Mouse (Mus musculus): Measurements from ENCODE around the gene Rps6ka2.

Rps6ka2 gene

DNA sequence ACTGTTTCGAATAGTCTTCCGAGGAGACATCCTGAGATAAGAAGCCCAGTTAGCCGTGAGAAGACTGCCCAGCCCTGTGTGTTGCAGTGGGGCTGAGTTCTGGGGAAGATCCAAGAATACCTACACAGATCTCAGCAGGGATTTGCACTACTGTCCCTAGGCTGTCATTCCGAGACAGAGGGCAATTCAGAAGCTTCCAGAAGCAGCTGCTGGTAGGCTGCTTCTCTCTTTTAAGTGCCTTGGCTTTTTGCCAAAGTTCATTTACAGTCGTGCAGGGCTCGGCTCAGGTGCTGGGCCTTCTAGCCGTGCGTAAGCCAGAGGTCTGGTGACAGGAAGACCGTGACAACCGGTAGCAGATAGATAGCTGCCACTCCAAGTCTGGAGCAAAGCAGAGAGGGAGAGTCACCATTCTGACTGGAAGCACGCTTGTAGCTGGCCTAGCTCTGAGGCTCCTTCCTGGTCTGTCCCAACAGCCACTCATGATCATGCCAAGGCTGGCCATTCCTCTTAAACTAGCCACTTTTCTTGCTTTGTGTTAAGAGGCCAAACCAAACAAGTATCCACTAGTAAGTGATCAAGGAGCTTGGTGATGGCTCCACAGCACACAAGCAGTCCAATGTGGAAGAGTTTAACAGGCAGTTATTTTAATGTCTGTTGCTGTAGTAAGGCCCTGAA, 49.3 kb downstream of the Rps6ka2 start:
- no peak for DNase-seq (ENCODE audit: low read depth, low spot score)

DNA sequence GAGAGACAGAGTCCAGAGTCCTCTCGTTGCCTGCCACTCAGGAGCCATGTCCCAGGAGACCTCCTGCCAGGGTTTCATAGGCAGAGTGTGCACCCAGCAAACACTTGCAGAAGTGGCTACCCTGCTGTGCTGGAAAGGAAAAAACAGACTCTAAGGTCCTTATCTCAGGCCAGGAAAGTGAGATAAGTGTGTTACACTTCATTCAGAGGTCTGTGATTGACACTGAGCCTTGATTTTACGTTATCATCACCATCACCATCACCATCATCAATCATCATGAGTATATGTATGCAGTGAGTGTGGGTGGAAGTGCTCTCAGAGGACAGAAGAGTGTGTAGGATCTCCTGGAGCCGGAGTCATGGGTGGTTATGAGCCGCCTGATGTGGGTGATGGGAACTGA, 51.4 kb downstream of the Rps6ka2 start:
- no peak for DNase-seq (ENCODE audit: low read depth, low spot score)

DNA sequence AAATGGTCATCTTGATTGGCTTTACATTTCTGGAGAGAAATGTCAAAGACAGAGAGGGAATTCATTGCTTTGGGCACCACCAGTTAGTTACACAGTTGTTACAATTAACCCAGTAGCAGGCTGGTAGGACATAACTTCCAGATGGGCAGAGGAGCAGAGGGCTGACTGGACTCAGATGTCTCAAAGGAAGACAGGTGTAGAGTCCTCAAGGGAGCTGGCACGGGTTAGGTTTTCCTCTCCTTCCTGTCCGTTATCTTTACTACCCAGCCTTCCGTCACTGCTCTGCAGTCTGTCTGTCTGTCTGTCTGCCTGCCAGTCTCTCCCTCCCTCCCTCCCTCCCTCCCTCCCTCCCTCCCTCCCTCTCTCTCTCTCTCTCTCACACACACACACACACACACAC, 52.3 kb downstream of the Rps6ka2 start:
- no peak for DNase-seq (ENCODE audit: low read depth, low spot score)

DNA sequence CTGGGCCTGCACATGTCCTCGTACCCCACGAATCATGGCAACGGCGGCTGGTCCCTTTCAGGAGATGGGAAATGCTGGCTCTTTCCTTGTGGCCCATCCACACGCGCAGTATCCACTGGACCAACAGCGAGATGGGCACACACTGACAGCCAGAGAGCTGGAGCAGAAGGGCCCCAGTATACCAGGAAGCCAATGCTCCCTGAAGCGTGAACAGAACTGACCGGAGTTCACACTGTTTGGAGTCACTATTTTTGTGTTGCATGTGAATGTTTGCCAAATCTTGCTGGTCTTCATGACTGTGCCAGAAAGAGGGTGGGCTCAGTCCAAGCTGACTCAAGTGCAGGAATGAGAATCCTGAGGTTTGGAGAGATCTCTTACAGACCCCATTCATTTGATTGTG, 58.6 kb downstream of the Rps6ka2 start:
- no peak for DNase-seq (ENCODE audit: low read depth, low spot score)

DNA sequence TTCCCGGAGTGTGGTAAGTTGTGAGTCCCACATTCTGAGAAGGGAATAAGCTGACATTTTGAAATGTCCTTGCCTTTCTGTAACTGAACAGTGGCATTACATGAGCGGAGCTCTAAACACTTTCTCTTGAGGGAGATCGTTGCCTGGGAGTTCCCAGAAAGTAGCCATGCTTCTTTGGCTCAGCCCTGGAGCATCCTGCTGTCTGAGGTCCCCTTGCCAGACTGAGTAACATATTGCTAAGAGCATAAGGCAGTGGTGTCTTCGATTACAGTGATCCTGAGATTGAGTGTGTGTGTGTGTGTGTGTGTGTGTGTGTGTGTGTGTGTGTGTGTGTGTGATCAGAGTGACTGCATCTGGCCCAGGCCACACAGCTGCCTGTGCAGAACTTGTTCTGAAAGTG, 61.4 kb downstream of the Rps6ka2 start:
- no peak for DNase-seq (ENCODE audit: low read depth, low spot score)

DNA sequence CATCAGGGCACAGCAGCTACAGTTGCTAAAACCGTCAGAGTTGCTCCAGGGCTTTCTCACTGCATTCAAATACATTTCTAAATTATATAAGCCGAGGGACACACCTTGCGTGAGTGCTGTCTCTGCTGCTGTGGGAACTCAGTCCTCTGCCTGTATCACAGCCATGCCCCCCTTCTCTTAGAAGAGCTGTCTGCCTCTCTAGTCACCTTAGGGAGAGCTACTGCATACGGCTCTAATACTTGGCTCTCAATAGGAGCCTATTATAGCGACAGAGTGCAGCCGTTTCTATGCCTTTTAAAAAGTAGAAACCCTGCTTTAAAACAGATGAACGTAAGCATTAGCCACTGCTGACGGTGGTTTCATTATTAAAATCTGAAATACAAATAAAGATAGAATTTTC, 61.9 kb downstream of the Rps6ka2 start:
- no peak for DNase-seq (ENCODE audit: low read depth, low spot score)

DNA sequence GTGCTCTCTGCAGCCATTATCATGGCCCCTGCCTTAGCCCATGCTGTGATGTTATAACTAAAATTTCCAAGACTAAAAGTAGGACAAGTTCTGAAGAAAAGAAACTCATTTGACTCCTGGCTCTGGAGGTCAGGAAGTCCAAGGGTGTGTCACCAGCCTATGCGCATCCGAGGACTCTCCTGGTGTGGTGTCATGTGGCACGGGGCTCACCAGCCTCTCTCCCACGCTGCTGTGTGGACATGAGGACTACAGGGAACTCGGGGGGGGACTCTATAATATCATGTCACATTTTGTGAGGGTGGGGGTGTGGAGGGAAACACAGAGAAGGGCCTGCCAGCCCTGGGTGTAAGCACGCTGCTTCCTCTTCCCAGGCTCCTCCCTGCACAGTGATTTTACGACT, 62.5 kb downstream of the Rps6ka2 start:
- DNase-seq (ENCODE audit: low read depth, low spot score) = no peak

DNA sequence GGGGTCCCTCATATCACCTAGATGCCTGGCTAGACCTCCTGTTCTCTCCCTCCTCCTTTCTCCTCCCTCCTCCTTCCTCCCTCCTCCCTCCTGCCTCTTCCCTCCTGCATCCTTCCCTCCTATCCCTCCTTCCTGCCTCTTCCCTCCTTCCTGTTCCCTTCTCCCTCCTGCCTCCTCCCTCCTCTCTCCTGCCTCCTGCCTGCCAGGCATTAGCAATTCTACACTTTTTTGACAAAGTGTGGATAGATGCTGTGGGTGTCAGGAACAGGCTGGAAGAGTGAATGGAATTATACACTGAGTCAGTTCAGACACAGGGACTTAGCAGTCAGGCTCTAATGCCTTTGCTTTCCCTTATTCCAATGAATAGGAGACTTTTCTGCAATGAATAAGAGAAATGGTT, 63.3 kb downstream of the Rps6ka2 start:
- DNase-seq (ENCODE audit: low read depth, low spot score) = no peak

DNA sequence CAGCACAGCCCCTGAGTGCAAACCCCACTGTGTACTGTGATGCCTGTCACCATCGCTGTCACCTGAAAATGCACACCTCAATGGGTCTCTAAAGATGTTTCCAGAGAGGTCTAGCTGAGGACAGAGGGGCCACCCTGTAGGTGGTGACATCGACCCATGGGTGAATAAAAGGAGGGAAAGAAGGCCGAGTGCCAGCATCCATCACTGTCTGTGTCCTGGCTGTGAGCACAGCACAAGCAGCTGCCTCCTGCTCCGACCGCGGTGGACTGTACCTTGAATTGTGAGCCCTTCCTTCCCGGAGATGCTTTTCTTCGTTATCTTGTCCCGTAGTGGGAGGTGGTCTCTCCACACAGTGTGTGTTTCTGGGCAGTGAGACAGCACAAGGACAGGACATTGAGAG, 67.8 kb downstream of the Rps6ka2 start:
- no peak for DNase-seq (ENCODE audit: low read depth, low spot score)

DNA sequence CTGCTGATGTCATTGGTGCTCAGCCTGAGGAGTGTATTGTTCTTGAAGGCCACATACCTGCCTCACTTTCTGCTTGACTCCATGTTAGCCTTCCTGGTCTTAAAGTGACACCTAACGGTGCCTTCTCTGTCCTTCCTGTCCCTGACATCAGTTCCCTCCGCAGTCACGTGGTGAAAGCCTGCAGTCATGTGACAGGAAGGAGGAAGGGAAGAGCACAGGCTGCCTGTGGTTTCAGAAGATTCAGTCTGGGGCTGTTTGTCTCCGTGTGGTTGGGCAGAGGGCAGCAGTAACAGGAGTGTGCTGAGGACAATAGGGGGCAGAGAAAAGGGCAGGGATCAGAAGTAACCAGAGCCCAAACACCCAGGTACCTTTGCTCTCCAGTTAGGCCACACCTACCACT, 68.9 kb downstream of the Rps6ka2 start:
- DNase-seq (ENCODE audit: low read depth, low spot score) = no peak

DNA sequence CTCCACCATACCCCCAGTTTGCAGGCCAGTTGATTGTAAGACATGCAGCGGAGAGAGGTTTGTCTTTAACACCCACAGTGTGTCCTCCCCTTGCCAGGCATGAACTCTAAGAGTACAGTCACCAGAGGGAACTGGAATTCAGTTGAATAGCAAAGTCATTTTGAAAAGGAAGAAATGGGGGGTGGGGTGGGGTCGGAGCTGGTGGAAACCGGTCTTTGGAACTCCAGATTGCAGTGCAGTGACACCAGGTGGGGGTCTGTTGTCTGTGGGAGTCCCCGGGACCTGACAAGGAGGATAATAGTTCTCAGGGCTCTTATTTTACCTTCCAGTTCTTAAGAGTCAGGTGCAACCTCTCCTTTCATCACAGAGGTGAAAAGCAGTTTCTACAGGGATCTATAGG, 70.6 kb downstream of the Rps6ka2 start:
- DNase-seq (ENCODE audit: low read depth, low spot score) = no peak

DNA sequence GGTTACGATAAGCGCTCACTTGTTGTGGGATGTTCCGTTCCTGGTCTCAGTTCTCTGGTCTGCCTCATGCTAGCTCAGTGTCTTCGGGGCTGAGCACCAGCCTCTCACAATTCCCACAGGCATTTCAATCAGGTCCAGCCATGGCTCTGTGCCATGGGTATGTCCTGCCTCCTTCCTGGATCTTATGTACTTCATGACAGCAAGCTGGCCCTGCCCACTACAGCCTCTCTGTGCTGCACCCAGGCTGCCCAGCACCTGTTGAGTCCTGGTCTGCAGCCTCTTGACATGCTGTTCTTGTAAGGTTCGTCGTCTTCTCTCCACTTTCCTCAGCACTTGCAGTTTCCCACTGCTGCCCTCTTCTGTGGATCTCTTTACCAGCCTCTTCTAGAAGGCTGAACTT, 75.2 kb downstream of the Rps6ka2 start:
- no peak for DNase-seq (ENCODE audit: low read depth, low spot score)

DNA sequence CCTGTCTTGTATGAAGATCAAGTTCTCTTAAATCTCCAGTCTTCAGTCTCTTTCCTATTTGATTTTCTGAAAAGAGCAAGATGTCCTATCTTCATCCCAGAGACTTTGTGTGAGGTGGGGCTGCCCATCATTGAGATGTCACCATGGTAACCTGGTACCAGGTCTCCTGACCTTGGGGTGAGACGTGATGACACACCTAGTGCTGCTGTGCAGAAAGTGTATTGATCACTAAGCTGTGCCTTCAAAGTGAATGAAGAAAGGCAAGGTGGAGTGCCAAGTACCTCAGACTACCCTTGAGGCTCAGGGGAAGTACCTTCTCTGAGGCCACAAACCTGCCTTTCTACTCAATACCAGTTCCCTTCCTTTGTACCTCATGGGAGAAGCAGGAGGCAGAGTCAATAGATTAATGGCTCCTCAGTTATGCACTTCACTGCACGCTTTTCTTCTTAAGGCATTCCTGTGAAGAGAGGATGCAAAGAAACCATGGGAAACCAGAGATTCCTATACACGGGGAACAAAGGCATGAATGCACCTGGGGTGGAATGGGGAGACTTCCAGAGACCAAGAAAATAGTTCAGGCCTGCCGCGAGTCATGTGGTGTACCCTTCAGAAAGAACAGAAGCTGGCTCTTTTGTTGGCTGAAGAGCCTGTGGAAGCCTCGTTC, 77.1 kb downstream of the Rps6ka2 start:
- DNase-seq (ENCODE audit: low read depth, low spot score) = no peak

DNA sequence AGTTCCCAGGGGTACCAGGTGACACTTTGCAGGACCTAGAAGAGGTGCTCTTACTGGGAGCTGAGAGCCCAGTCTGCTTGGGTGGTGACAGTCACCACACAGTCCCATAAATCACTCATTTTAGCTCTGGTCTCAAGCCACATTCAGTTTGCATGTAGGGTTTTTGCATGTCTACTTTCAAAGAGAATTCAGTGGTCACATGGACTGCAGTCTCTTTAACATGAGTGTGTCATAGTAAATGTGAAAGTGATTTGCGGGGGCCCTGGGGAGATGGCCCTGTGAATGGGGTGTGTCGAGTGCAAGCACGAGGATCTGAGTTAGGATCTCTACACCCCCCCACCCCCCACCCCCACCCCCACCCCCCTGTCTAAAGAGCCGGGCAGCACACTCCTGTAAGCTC, 80.5 kb downstream of the Rps6ka2 start:
- DNase-seq (ENCODE audit: low read depth, low spot score) = no peak

DNA sequence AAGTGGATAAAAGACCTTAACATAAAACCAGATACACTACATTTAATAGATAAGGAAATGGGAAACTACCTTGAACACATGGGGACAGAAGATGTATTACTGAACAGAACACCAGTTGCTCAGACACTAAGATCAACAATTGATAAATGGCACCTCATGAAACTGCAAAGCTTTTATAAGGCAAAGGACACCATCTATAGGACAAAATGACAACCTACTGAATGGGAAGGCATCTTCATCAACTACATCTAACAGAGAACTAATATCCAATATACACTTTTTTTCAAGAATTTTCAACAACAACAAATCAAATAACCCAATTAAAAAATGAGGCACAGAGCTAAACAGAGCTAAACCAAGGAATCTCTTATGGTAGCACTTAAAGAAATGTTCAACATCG, 87.3 kb downstream of the Rps6ka2 start:
- no peak for DNase-seq (ENCODE audit: low read depth, low spot score)

DNA sequence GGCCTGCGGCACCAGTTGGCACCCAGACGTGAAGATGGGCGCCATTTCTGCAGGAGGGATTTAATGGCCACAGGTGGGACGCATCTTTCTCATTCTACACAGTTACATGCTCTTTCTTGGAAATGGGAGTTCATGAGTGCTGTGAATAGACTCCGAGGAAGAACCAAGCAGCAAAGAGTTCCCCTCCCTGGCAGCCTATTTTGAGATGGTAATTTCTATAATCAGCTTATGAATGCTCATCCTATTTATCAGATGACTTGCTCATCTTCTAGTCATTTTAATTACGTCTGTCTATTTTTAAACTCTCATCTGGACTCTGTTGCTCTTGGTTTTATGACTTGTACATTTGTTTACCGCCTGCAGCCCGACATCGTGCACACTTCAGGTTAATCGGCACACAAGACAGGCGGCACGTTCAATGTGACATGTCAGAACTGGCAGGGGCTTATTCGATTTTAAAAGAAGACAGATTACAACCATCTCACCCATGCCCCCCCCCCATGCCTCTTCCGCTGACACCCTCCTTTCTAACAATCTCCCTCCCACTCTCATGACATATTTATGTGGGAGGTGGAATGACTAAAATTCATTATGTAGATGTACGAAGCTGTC, 88.9 kb downstream of the Rps6ka2 start:
- DNase-seq (ENCODE audit: low read depth, low spot score) = no peak

DNA sequence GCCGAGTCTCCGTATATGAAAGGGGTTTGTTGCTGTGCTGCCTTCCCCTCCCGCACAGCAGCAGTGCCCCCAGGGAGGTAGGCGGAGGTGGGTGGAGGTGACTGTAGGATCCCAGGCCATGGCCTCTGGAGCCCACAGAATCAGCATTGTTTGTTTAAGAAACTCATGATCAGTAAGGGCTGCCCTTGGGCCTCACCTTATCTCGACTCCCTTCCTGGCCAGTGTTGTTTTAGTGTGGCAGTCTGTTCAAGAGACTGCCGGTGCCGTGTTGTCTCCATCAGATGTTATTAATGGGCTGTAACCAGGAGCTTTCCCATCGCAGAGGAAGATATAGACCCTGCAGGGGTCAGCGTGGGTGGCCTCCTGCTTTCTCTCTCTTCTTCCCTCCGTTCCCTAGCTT, 90.4 kb downstream of the Rps6ka2 start:
- no peak for DNase-seq (ENCODE audit: low read depth, low spot score)

DNA sequence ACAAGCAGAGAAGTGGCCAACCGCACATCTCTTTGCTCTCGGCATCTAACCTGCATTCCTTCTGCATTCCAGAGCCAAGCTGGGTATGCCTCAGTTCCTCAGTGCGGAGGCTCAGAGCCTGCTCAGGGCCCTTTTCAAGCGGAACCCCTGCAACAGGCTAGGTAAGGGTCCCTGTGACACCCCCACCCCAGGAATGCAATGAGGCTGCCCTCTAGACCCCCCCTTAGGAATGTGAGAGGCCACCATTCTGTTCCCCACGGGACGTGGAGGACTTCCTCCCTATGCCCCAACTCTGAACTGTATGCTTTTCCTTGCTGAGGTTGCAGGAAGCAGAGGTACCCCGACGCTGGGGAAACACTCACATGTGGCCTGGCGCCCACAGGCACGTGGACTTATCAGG, 92.1 kb downstream of the Rps6ka2 start:
- no peak for DNase-seq (ENCODE audit: low read depth, low spot score)

DNA sequence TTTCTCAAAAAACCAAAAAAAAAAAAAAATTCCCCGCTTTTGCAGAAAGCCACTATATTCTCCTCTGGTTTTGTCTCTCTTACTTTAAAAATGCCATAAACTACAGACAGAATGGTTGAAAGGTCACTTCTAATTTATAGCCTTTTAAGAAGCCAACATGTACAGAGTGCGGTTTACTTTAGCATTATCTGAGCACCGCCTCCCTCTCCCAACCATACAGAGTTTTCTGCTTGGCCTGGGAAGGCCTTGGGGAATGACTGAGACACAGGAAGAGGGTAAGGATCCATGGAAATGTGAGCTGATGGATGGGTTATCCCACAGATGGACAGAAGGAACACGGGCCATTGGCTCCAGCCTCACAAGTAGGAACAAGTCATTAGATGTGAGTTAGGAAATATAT, 92.7 kb downstream of the Rps6ka2 start:
- DNase-seq (ENCODE audit: low read depth, low spot score) = no peak

DNA sequence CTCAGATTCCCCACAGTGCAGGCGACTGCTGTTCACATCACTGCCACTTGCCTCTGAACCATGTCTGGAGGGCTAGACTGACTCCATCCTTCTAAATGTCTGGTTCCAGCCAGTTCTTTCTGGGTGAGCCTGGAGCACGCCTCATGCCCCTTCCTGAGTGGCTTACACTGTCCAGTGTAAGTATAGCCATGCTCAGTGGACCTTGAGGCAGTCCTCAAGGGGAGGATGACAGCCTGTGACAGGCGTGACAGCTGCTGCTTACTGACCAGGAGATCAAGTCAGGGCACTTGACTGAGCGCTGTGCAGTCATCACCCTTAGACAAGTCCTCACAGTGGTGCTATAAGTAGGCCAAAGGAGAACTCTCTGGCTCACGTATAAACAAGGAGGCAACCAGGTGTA, 94.7 kb downstream of the Rps6ka2 start:
- DNase-seq (ENCODE audit: low read depth, low spot score) = no peak

DNA sequence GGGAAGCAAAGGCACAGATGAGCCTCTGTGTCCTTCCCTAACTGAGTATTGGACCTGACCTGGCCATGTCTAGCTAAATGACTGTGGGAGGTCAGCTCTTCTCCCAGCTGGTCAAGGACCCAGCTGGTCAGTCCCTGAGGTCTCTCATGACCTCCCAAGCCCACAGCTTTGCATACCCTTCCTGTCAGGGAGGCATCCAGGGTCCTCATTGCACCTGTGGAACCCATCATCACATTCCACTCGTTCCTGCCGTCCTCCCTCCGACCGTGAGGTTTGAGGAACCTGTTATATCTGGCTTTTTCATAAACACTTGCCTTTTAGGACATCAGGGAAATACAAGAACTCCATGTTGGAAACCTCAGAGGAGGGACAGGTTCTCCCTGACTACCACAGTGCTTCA, 95.4 kb downstream of the Rps6ka2 start:
- no peak for DNase-seq (ENCODE audit: low read depth, low spot score)

DNA sequence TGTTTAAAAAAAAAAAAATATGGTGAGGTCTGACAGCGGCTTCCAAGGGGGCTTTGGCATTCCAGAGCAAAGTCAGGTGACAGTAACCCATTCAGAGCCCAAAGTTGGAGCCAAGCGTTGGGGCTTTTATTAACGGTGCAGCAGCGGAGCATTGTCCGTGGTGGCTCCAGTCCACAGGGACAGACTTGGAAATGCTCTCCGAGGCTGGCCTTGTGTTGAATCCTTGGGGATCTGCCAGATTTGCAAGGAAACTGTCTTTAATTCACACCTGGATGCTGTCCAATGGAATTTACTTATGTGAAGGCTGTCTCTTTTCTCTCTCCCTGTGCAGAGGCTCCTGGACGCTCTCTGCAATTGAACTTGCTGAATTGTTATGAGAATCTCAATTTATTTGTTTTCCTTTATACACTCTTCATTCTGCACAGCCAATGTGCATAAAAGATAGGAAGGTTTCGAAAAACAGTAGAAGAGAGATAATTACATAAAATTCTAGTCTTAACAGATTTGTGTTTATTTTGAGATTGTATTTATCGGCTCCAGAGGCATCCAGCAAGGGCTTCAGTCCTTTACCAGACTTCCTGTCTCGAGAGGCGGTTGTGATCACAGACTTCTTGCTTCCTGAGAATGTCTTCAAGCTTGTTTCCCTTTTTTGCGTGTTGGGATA, 95.9 kb downstream of the Rps6ka2 start:
- no peak for DNase-seq (ENCODE audit: low read depth, low spot score)

DNA sequence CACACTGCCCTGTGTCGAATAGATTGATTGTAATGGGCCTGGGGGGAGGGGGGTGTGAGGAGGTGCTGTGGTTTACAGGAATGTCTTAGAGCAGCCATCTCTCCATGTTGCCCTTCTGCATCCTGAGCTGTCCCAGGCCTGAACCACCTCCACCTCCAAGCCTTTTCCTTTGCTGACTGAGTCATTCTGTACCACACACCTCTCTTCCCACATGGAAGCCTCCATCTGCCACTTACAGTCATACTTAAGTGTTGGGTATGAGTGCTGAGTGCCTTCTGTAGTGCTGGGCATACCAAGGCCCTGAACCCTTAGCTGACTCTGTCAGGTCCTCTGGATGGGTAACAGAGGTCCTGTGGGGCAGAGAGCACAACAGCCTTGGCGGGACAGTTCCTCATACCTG, 97.9 kb downstream of the Rps6ka2 start:
- DNase-seq (ENCODE audit: low read depth, low spot score) = no peak
